Mouse (Mus musculus): ENCODE data around the gene Tdrd7. TPM values are rescaled to one million over a fixed set of nuclear protein-coding genes. Genes with fewer than 3 reads are reported as not detected.

Tdrd7 gene
- polyA plus RNA-seq, 1 experiment from 2014 or later: 5.4 TPM

DNA sequence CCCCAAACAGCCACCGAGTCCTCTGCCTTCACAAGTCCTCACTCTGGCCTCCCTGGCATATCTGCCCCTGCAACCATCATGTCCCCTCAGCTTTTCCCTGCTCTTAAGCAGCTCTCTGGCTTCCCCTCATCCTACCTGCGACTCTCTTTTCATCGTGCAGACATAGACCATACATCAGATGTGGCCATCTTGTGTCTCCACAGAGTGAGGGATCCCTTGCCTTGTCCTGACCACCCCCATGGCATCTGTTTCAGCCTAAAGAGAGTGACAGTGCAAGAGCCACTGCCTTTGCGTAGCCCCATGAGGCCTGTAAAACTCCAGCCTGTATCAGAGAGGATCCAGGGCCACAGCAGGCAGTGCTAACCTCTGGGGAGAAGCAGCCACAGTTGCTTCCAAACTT lies 63.6 kb downstream of the Tdrd7 start:
- Histone ChIP-seq H3K4me1 (replicated peaks) (peaks cover 22% of the 10 kb centered on the region), H3K9me3 (replicated peaks) (no peaks in the 10 kb centered on the region), H3K9ac (no peak overlapping the region), H3K27me3 (no peaks in the 10 kb centered on the region), H3K4me2 (no peak overlapping the region), H3K27ac (no peak overlapping the region), H3K36me3 (no peaks in the 10 kb centered on the region), H3K4me3 (replicated peaks) (no peak overlapping the region)
- no peak for ATAC-seq (ENCODE audit: low read depth)
- WGBS (ENCODE audit: insufficient replicate concordance): 83% methylated on average over 4 of the region's 4 CpGs
- no peak for DNase-seq

DNA sequence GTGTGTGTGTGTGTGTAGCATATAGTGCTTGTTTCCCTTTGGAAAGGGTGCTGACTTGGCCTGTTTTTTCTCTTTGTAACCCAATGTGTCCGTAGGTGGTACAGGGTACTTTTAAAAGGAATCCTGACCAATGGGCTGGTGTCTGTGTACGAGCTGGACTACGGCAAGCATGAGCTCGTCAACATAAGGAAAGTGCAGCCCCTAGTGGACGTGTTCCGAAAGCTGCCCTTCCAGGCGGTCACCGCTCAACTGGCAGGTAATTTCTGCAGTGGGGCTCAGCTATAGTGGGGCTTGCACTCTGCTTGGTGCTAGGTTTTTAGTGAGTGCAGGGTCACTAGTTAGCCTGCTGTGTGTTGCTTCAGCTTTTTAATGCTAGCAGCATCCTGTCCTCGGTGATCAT lies 64.4 kb downstream of the Tdrd7 start:
- no peak overlapping the region for H3K27ac ChIP-seq
- no peaks in the 10 kb centered on the region for H3K36me3 ChIP-seq
- no peak for DNase-seq
- no peak overlapping the region for H3K4me3 ChIP-seq (replicated peaks)
- H3K27me3 ChIP-seq: 0 out of 2 replicates have a peak, but pooled peaks cover 5% of the 10 kb centered on the region
- no peak overlapping the region for H3K4me2 ChIP-seq
- peaks cover 24% of the 10 kb centered on the region for H3K4me1 ChIP-seq (replicated peaks)
- ATAC-seq (ENCODE audit: low read depth): no peak
- WGBS (ENCODE audit: insufficient replicate concordance): 72% methylated on average over 9 of the region's 9 CpGs
- H3K9me3 ChIP-seq (replicated peaks): no peaks in the 10 kb centered on the region
- H3K9ac ChIP-seq: no peak overlapping the region

DNA sequence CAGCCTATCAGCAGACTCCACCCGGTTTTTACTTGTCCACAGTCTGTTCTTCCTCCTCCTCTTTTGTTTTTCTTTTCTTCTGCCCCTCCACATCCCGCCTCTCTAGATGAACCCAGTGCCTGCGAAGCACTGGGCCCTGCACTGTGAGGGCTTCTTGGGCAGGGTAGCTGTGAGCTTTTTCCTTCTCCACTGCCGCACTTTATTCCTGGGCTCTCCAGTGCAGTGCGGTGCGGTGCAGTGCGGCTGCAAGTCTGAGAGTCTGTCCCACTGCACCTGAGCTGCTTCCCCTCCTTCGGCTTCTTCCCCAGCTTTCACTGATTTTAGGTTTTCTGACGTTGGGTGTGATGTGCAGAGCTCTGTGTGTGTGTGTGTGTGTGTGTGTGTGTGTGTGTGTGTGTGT lies 67.3 kb downstream of the Tdrd7 start:
- DNase-seq: no peak
- Histone ChIP-seq H3K9me3 (replicated peaks) (no peaks in the 10 kb centered on the region), H3K9ac (peak overlapping the region; percentile 6; the same call in 1 of the 2 replicates), H3K27me3 (peaks cover 20% of the 10 kb centered on the region), H3K27ac (no peak overlapping the region), H3K4me2 (peak overlapping the region; percentile 35), H3K4me3 (replicated peaks) (no peak overlapping the region), H3K36me3 (no peaks in the 10 kb centered on the region), H3K4me1 (replicated peaks) (peaks cover 38% of the 10 kb centered on the region)
- peak; percentile 33; the same call in 1 of the 2 replicates for ATAC-seq (ENCODE audit: low read depth)
- WGBS (ENCODE audit: insufficient replicate concordance): 47% methylated on average over 9 of the region's 9 CpGs

DNA sequence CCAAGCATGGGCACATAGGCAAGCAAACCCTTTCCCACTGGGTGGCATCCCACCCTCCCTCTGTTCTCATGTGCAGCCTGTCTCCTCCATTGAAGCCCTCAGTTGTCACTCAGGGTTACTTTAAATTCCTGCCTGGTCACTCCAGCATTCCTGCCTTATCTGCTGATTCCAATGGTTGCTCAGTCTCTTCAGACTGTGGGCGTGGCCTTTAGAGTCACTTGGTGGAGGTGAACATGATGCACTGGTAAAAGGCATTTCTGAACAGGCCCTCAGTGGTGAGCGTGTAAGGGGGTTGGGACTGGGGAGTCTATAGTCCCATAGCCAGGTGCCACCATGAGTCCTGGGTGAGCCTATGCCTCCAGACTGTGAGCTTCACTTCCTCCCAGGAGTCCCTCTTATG lies 68.1 kb downstream of the Tdrd7 start:
- Histone ChIP-seq H3K4me3 (replicated peaks) (no peak overlapping the region), H3K9me3 (replicated peaks) (no peaks in the 10 kb centered on the region), H3K9ac (no peak overlapping the region), H3K27ac (no peak overlapping the region), H3K4me1 (replicated peaks) (peaks cover 43% of the 10 kb centered on the region), H3K4me2 (no peak overlapping the region), H3K36me3 (no peaks in the 10 kb centered on the region), H3K27me3 (peaks cover 26% of the 10 kb centered on the region)
- WGBS (ENCODE audit: insufficient replicate concordance): 52% methylated on average over 2 of the region's 2 CpGs
- peak; percentile 42; the same call in 1 of the 2 replicates for ATAC-seq (ENCODE audit: low read depth)
- DNase-seq: peak; percentile 17

GRCm38 (mm10) chr4:46038591-46038891 lies 73.4 kb downstream of the Tdrd7 start:
- Histone ChIP-seq H3K27me3 (peaks cover 39% of the 10 kb centered on the region), H3K9me3 (replicated peaks) (no peaks in the 10 kb centered on the region), H3K9ac (peak overlapping the region; percentile 97), H3K4me3 (replicated peaks) (peak overlapping the region; percentile 94), H3K27ac (peak overlapping the region; percentile 100), H3K4me1 (replicated peaks) (peaks cover 69% of the 10 kb centered on the region), H3K36me3 (peaks cover 10% of the 10 kb centered on the region), H3K4me2 (peak overlapping the region; percentile 84)
- DNase-seq: no peak
- 13% methylated on average over 12 of the region's 12 CpGs for WGBS (ENCODE audit: insufficient replicate concordance)
- ATAC-seq (ENCODE audit: low read depth): no peak

GRCm38 (mm10) chr4:46038892-46039751 lies 74.0 kb downstream of the Tdrd7 start, which contains the start of gene Tmod1:
Tmod1 (plus strand) TSS chr4:46038935.
- Histone ChIP-seq H3K4me3 (replicated peaks) (peak within 1 kb of the TSS; percentile 94), H3K9me3 (replicated peaks) (no peaks in the 10 kb centered on the region), H3K4me1 (replicated peaks) (peaks cover 71% of the 10 kb centered on the region), H3K4me2 (peak within 1 kb of the TSS; percentile 84), H3K36me3 (peaks cover 14% of the 10 kb centered on the region), H3K9ac (peak within 1 kb of the TSS; percentile 97), H3K27ac (peak within 1 kb of the TSS; percentile 100), H3K27me3 (peaks cover 35% of the 10 kb centered on the region)
- ATAC-seq (ENCODE audit: low read depth): peak; percentile 67
- peak; percentile 78 for DNase-seq
- under 1% methylated on average over 70 of the region's 72 CpGs for WGBS (ENCODE audit: insufficient replicate concordance)

GRCm38 (mm10) chr4:46039899-46040298 lies 74.8 kb downstream of the Tdrd7 start:
- Histone ChIP-seq H3K27ac (peak overlapping the region; percentile 100), H3K4me2 (peak overlapping the region; percentile 84), H3K27me3 (peaks cover 33% of the 10 kb centered on the region), H3K9ac (peak overlapping the region; percentile 97), H3K9me3 (replicated peaks) (no peaks in the 10 kb centered on the region), H3K4me1 (replicated peaks) (peaks cover 77% of the 10 kb centered on the region), H3K36me3 (peaks cover 22% of the 10 kb centered on the region), H3K4me3 (replicated peaks) (peak overlapping the region; percentile 94)
- DNase-seq (peak; percentile 51), ATAC-seq (ENCODE audit: low read depth) (peak; percentile 9; the same call in 1 of the 2 replicates)
- 7% methylated on average over 6 of the region's 6 CpGs for WGBS (ENCODE audit: insufficient replicate concordance)

GRCm38 (mm10) chr4:46040594-46041192 lies 75.6 kb downstream of the Tdrd7 start:
- DNase-seq (peak; percentile 88), ATAC-seq (ENCODE audit: low read depth) (peak; percentile 87)
- WGBS (ENCODE audit: insufficient replicate concordance): 1% methylated on average over 9 of the region's 9 CpGs
- Histone ChIP-seq H3K9ac (peak overlapping the region; percentile 97), H3K4me3 (replicated peaks) (peak overlapping the region; percentile 94), H3K9me3 (replicated peaks) (no peaks in the 10 kb centered on the region), H3K27ac (peak overlapping the region; percentile 100), H3K36me3 (peaks cover 30% of the 10 kb centered on the region), H3K27me3 (peaks cover 29% of the 10 kb centered on the region), H3K4me2 (peak overlapping the region; percentile 84), H3K4me1 (replicated peaks) (peaks cover 76% of the 10 kb centered on the region)

DNA sequence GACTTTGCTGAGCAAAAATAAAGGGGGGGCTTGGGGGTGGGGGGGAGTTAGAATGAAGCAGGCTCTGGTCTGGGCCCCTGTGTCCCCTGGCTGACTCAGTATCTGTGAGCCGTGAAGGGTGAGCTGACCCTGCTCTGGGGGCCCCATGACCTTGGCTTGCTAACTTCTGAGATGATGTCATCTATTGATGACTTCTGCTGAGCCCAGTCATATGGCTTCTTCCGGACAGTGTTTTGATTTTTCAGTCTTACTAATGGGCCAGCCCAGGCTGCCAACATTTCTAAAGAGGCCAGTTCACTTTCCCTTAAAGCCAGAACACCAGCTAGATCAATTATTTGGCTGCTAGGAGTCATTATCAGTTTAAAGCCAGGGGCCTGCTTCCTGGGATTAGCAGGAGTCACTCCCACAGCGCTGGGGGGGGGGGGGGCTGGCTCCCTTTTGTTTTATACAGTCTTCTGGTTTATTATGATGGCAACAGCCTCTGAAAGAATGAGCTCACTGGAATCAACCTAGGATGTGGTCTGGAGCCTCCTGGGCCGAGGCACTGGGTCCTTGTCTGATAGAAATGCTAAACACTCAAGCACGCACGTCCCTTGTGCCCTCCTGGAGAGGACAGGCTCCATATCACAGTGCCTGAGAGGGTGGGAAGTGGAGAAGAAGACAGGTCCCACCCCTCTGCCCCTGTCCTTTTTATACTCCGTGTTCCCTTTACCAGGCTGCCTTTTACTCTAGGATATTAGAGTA lies 76.8 kb downstream of the Tdrd7 start:
- Histone ChIP-seq H3K27me3 (peaks cover 24% of the 10 kb centered on the region), H3K9ac (peak overlapping the region; percentile 97), H3K4me1 (replicated peaks) (peaks cover 78% of the 10 kb centered on the region), H3K27ac (peak overlapping the region; percentile 100), H3K36me3 (peaks cover 41% of the 10 kb centered on the region), H3K9me3 (replicated peaks) (no peaks in the 10 kb centered on the region), H3K4me3 (replicated peaks) (peak overlapping the region; percentile 94), H3K4me2 (peak overlapping the region; percentile 84)
- DNase-seq: peak; percentile 51
- peak; percentile 56 for ATAC-seq (ENCODE audit: low read depth)
- WGBS (ENCODE audit: insufficient replicate concordance): 8% methylated on average over 7 of the region's 7 CpGs

DNA sequence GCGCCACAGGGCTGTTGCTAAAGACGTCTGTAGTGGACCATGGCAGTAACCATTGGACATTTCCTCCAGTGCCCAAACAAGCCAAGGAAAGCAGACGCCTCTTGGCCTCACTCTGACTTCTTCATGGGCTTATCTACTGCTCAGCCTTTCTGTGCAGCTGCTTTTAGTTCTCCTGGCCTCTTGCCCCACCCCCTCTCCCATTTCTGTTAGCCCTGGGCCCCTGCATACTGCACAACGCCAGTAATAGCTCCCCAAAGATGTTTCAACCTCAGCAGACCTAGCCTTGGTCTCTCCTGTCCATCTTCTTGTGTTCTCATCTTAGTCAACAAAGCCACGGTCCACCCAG lies 77.3 kb downstream of the Tdrd7 start:
- ATAC-seq (ENCODE audit: low read depth): peak; percentile 65
- H3K27ac ChIP-seq: peak overlapping the region; percentile 100
- peak overlapping the region; percentile 94 for H3K4me3 ChIP-seq (replicated peaks)
- H3K9me3 ChIP-seq (replicated peaks): no peaks in the 10 kb centered on the region
- peak overlapping the region; percentile 84 for H3K4me2 ChIP-seq
- 14% methylated on average over 5 of the region's 5 CpGs for WGBS (ENCODE audit: insufficient replicate concordance)
- peaks cover 83% of the 10 kb centered on the region for H3K4me1 ChIP-seq (replicated peaks)
- peak; percentile 67 for DNase-seq
- peaks cover 18% of the 10 kb centered on the region for H3K27me3 ChIP-seq
- H3K9ac ChIP-seq: peak overlapping the region; percentile 97
- peaks cover 47% of the 10 kb centered on the region for H3K36me3 ChIP-seq

DNA sequence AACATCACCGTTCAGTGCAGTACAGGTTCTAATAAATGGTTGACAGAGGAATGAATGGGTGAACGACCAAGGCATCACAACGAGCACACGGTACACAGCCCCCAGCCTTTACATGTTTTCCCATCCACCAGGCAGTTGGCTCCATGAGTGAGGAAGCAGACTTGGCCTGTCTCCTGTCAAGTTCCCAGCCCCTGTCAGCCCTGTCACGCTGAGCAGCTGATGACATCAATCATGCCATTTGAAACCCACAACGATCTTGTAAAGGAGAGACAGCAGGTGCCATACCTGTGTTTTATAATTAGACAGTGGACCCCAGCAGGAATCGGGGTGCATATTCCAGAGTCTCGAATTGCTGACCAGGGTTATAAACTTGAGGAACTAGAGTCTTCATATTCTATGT lies 78.2 kb downstream of the Tdrd7 start:
- Histone ChIP-seq H3K36me3 (peaks cover 56% of the 10 kb centered on the region), H3K27ac (peak overlapping the region; percentile 100)

More for the DNA sequence above, 78.2 kb downstream of the Tdrd7 start:
- H3K9ac ChIP-seq: peak overlapping the region; percentile 97
- H3K4me1 ChIP-seq (replicated peaks): peaks cover 78% of the 10 kb centered on the region
- H3K9me3 ChIP-seq (replicated peaks): no peaks in the 10 kb centered on the region
- no peak for ATAC-seq (ENCODE audit: low read depth)
- WGBS (ENCODE audit: insufficient replicate concordance): 79% methylated on average over 8 of the region's 8 CpGs
- H3K27me3 ChIP-seq: peaks cover 11% of the 10 kb centered on the region
- H3K4me3 ChIP-seq (replicated peaks): peak overlapping the region; percentile 94
- H3K4me2 ChIP-seq: peak overlapping the region; percentile 84
- DNase-seq: no peak

All from liver, embryonic 13.5 days (tissue).